Mouse (Mus musculus): Measurements from ENCODE around the gene Cd33.

Gene Cd33

DNA sequence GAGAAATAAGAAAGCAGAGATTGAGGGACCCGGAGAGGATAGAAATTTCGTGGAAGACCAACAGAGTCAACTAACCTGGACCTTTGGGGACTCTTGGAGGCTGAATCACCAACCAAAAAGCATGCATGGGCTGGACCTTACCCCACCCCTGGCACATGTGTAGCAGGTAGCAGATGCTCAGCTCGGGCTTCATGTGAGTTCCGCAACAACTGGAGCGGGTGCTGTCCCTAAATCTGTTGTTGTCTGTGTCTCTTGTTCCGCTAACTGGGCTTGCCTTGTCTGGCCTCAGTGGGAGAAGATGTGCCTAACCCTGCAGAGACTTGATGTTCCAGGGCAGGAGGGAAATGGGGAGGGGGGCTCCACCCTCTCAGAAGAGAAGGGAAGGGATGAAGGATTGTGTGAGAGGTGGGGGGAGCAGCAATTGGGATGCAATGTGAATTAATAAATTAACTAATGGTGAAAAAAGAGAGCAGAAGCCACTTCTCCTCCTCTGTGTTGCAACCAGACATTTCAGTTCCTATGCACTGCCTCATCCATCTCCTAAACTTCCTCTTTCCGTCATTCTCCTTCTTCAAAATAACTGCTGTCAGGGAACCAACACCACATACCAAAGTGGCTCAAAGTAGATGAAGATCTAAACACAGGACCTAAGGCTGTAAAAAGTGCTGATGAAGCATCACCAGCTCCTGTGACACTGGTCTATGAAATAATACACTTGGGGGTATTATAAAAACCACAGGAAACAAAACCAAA is at the start of gene Cd33:
Gene Cd33, minus strand, starts transcription at position 204 of the 753 bp plus-strand sequence.
- DNase-seq (ENCODE audit: low spot score in 2 of 2), result peak; percentile 29 to 38

DNA sequence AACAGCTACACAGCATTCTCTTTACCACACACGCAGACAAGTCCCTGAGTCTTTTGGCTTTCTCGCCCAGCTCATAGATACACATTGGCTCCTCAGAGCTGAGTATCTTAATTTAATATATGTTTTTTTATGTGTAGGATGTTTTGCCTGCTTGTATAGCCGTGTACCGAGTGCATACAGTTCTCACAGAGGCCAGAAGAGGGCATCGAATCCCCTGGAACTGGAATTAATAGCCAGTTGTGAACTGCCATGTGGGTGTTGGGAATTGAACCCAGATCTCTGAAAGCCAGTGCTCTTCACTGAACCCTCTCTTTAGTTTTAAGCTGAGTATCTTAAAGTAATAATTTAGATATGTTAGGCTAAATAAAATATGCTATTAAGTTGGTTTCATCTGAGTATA is 40.6 kb upstream of the Cd33 start:
- no peak for DNase-seq (ENCODE audit: low spot score in 2 of 2)

DNA sequence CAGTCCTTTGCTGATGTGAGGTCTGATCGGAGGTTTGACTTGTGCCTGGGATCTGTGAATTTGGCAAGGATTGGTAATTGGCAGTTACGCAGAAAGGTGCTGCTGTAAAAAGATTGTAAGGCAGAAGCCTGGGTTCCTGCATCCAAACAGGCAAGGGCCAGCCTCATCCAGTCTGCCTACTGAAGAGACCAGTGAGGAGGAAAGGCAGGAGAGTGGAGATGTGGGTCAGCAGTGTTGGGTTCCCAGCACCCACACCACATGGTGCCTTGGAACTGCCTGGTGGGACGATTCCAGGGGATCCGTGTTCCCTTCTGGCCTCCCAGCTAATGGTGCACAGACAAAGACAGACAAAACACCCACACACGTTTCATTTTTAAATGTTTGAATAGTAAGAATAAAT is 36.3 kb upstream of the Cd33 start:
- DNase-seq (ENCODE audit: low spot score in 2 of 2), result peak in 1 of 2 experiments; percentile 46

DNA sequence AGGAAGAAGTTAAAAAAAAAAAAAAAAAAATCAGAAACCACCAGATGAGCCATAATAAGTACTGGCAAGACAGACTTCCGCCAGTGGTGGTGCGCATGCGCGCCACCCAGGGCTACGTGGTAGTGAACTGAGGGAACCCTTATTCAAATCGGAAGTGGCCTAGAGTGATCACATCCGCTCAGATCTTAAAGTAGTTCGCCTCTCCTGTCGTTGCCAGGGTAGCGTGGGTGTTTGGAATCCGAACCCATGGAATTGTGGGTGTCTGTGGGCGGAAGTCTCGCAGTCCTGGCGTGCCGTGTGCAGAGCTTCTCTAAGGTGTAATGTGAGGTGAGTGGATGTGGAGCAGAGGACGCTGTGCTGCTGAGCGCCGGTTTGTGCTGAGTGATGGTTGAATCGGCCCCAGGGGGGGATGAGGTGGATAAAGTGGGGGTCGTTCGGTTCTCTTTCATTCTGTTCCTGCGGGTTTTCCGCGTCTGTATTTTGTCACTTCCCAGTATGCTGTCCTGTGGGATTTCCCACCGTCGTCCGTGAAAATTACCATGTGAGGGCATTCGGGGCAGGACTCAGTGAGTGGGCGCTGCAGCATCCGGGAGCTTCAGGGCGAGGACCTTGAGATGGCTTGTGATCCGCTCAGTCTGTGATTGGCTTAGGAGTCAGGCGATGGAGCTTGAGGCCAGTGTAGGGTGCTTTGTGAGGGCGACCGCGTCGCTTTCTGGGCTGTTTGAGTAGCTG is 35.4 kb upstream of the Cd33 start, which contains the start of gene Zfp719:
Gene Zfp719, plus strand, starts transcription at position 171 of the 732 bp plus-strand sequence.
- DNase-seq (ENCODE audit: low spot score in 2 of 2), result peak; percentile 97 to 98

DNA sequence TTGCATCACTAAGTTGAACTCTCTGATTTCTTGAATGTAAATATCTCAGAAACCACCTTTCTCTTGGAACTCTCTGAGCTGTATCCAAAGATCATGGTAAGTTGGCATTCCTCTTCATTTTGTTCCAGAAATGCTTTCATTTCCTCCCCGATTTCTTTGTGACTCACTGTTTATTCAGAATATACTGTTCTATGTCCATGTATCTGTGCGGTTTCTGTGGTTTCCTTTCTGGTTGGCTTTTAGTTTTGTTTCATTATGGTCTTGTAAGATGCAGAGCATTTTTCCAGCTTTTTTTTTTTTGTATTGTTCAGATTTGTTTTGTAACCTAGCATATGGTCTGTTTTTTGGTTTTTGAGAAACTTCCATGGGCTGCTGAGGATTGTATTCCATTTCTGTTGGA is 27.0 kb upstream of the Cd33 start:
- DNase-seq (ENCODE audit: low spot score in 2 of 2), result no peak

DNA sequence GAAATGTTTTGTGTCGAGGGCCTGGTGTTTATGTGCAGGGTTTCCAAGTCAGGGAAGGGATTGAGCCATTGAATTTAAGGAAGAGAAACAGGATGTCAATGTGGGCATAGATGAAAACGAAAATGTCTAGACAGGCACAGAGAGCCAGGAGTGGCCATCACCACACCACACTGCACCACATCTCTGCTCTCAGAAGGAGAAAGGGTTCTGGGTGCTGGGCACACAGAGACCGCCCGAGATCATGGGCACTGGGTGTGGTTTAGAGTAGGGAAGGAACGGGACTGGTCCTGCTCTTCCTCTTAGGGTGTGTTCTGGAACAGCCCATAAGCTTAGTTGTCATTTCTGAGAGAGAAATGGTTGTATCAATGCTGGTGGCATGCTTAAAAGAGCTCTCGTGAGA is 19.1 kb upstream of the Cd33 start:
- DNase-seq (ENCODE audit: low spot score in 2 of 2), result no peak

DNA sequence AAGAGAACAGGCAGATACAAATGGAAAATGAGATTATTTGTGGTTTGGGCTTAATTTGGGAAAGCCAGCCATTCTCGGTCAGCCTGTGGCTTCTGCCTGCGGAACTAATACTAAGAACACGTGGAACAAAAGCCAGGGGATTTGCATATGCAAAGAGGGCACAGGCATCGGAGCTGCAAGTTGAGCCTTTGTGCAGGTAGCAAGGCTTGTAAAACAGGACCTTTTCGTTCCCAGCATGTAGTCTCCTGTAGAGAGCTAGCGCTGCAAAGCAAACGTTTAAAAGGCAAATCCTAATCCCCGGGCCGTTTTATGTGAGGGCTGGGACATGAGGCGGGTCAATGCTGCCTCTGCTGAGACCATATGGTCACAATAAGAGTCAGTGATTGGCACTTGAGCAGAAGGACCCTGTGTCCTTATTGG is 18.4 kb upstream of the Cd33 start:
- DNase-seq (ENCODE audit: low spot score in 2 of 2), result peak in 1 of 2 experiments; percentile 25

DNA sequence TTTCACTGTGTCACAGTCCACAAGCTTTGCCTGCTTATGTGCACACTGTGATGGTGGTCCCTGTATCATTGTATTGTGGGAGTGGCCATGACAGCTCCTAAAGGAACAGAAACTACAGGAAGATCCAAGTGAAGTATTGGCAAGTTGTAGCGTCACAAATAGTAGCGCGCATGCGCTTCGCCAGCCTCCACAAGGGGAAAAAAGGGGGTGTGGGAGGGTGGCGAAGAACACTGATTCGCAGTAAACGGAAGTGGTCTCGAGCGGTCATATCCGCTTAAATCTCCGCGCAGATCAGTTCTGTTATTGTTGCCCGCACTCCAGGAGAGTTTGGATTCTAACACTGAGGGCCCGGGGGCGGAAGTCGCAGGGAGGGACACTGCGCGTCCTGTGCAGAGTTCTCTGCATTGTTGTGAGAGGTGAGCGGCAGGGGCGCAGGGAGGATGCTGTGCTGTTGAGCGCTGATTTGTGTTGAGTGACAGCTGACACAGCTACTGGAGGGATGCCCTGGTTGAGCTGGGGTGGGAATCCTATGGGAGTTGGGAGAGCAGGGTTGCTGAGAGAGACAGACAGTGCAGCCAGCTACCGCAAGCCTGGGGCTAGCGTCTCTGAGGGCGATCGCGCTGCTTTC is 17.9 kb upstream of the Cd33 start, which contains the start of gene Zfp658:
Gene Zfp658, plus strand, starts transcription at position 251 of the 628 bp plus-strand sequence.
- peak; percentile 95 for DNase-seq (ENCODE audit: low spot score in 2 of 2)

DNA sequence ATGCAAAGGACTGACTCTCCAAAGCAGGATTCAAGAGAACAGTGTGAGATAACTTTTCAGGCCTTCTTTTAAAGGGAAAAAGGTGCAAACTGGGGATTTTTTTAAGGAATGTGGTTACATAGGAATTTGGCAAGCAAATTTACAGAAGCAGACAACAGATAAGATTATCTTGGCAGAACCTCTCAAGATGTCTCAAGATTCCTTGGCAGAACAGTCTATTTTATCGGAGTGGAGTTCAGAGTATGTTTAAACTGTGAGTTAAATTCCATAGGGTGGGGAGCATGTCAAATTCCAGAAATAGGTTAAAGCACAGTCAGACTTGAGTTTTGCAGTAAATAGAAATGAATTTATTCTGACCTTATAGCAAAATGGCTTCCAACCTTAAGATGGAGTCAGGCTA is 12.7 kb upstream of the Cd33 start:
- DNase-seq (ENCODE audit: low spot score in 2 of 2), result no peak

DNA sequence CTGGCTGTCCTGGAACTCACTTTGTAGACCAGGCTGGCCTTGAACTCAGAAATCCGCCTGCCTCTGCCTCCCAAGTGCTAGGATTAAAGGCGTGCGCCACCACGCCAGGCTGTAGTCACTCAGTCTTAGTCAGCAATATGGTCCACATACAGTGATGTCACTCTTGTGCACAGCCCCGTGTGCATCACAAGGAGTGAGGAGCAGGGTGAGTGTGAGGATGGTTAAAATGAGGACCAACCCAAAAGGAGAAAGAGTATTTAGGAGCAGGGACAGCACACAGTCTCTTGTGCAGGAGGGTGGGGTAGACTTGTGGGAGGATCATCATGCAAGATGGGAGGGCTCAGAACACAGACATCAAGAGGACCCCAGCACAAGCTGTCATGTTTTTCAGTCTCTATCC is 11.1 kb upstream of the Cd33 start:
- DNase-seq (ENCODE audit: low spot score in 2 of 2), result no peak

DNA sequence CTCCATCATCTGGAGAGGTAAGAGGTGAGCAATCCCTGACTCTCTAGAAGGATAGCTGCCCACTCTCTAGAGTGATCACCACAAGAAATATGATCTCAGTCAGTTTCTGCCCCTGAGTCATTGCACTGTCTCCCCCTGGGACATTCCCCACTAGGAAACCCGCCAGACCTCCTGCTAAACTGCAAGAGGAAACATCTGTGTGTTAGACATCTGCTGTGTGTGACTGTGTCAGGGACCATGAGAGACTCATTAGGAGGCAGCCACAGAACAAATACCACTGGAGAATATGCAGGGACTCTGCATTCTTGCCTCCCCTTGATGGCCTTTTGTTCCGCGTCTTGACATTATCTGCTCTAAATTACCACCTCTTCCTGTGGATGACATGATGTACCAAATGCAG is 10.3 kb upstream of the Cd33 start:
- no peak for DNase-seq (ENCODE audit: low spot score in 2 of 2)

DNA sequence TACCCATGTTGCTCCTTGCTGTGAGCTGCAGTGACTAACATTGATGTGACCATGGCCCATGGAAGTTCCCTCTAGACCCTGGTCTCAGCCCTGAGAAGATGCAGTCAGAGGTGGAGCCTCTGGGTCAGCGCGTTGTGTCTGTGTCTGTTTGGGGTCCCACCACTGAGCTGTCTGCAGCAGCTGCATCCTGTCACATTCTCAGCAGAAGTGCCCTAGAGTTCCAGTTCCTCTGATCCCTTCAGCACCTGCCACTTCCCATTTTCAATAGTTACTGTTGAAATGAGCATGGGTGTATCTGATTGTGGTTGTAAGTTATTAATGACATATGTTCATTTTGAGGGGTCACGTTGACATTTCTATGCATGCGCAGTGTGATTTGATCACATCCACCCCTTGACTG is 8.9 kb upstream of the Cd33 start:
- peak; percentile 53 to 66 for DNase-seq (ENCODE audit: low spot score in 2 of 2)

DNA sequence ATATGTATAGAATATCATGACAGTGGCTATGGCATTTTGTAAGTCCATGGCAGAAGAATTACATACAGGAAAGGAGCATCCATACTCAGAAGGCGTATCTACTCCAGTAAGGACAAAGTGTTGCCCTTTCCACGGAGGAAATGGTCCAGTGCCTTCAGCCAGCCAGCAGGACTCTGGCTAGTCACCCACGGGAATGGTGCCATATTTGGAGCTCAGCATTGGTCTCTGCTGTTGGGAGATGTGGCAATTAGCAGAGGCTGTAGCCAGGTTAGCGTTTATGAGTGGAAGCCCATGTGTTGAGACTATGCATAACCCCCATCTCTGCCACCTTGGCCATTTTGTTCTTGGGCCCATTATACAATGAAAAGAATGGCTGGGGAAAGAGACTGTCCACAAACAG is 4.0 kb upstream of the Cd33 start:
- no peak for DNase-seq (ENCODE audit: low spot score in 2 of 2)

DNA sequence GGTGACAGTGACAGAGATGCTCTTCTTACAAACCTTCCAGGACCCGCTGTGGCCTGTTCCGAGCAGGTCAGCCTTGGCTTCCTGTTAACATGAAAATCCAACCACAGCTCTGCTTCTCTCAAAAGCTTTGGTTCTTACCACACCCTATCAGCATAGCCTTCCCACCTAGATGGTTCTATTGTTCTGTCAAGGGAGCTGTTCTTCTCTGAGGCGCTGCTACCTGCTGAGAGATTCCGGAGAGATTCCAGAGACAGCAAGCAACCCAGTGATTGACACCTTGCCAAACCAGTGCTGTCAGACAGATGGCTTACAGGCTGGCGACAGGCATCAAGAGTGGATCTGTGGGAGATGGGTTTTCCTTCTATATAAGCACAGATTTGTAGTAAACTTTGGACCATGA is 3.4 kb upstream of the Cd33 start:
- peak in 1 of 2 experiments; percentile 43 for DNase-seq (ENCODE audit: low spot score in 2 of 2)

DNA sequence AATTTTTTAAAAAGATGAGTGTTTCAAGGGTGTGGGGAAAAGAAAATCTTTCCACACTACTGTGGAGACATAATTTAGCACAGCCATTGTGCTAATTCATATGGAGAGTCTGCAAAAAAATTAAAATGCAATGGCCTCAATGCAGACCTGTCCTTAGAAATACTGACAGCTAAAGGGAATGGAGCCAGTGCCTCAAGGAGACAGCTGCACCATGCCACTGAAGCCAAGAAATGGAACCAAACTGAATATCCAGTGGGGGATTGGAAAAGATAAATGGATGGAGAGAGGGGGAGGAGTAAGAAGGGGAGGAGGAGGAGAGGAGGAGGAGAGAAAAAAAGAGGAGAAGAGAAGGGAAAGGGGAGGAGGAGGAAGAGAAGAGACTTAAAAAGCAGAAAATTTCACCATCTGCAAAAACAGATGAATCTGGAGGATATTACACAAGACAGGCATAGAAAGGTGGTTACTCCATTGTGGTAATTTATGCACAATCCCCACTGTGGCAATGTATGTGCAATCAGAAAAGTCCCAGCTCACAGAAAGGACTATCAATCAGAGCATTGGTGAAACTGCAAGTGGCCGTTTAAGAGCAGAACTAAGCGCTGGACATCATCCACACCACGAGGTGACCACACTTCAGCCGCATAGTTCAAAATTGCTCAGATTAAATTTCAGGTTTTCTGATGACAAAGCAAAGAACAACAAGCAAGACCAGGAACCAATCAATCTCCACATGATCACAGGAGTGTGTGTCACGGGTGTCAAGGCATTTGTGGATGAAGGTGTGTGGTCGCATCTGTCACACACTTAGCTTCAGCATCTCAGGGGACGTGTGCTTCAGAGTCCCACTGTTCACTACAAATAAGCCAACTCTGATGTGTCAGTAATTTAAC is 1.7 kb upstream of the Cd33 start:
- no peak for DNase-seq (ENCODE audit: low spot score in 2 of 2)

DNA sequence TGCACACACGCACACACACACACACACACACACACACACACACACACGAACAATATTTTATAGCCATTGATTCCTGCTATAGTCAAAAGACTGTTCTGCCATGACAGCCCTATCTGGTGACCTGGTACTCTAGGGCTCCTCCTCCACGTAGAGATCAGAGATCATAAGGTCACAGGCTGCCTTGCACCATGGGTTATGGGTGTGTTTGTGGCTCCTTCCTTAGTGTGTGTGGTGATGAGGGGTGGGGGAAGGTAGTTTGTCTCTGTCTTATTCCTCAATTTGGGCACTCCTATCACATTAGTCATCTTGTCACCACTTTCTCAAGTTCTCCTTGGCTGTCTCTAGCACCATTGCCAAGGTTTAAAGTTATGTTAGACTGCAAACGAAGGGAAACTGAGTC is 5.7 kb downstream of the Cd33 start:
- DNase-seq (ENCODE audit: low spot score in 2 of 2), result no peak

DNA sequence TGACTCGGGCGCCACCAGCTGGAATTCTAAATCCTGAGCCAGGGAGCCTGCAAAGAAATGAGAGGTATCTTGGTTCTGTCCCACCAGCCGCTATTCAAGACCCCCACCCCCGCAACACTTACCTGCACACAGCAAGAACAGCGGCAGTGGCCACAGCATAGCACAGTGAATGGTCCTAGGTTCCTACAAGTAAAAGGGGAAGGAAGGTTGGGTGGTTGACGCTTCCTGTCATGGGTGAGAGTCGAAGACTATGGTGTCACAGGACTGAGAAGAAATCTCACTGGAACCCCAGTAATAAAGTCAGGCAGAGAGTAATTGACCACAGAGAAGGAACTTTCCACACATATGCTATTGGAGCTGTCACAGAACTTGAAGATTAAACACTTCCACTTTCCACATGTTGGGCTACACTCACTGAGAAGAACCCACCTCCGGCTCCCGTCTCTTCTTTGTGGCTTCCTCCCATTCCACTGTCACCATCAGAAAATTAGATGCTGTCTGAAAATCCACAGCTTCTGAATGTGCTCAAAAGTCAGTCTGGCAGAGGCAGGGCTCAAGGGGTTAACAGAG is 11.2 kb downstream of the Cd33 start:
- DNase-seq (ENCODE audit: low spot score in 2 of 2), result no peak

DNA sequence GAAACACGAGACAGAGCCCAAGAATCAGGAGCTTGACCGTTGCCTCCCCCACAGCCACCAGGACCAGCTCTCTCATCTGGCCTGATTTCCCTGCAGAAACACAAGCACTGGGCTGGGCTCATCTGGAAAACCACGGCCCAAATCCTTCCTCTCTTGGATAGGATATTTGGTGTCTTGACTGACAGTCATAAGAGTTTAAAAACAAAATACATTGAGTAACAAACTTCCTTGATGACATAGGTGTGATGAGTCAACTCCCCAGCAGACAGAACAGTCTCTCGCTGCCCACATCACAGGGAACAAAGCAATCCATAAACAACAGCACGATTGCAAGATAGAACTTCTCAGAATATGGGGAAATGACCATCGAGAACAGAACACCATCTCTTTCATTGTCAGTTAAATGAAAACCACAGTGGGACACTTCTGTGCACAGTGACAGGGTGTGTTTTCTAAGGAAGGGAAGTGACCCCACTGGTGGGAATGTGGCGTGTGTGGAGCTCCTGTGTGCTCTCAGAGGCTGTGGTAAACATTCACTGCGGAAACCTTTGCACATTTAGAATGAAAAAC is 13.9 kb downstream of the Cd33 start:
- DNase-seq (ENCODE audit: low spot score in 2 of 2), result no peak

DNA sequence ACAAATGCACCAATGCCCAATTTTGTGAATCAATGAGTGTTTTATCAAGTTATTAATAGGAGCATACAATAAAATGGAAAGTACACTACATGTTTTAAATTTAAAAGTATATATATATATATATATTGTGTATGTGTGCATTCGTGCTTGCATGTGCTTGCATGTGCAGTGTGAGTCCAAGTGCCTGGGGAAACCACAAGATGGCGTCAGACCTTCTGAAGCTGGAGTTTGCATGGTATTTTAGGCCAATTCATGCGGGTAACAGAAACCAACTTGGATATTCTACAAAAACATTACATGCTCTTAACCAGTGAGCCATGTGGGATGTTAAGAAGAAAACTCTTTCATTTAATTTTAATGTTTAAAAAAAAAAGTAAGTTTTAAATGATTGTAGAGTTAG is 18.9 kb downstream of the Cd33 start:
- DNase-seq (ENCODE audit: low spot score in 2 of 2), result no peak

DNA sequence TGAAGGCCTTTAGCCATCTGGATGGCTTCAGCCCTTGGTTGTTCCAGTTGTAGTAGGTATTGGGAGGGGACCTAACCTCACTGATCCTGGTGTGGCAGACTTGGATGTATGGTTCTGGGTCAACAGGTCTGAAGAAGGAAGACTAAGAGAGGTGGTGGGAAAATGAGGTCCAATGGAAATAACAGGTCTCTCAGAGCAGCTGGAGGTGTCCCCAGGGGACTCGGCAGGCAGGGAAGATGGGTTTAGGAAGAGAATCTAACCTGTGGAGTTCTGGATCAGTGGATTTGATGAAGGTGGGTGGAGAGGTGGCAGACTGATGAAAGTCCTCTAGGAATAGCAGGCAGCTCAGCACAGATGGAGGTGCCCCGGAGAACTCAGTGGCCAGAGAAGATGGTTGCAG is 21.5 kb downstream of the Cd33 start:
- no peak for DNase-seq (ENCODE audit: low spot score in 2 of 2)

DNA sequence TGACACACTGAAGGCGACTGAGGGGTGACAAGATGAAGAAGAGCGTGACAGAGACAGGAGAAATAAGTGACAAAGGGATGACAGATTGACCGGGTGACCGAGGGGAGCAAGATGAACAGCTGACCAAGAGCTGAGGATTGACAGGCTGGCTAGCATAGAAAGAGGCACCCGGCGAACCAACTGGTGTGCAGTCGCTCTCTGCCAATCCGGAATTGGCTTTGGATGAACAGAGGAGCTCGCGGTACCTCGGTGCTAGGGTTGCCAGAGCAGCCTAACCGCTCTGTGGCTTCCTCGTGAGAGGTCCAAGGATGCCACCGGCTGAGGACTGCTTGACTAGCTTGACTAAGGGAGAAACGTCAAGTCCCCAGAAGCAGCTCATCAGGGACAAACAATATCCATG is 25.9 kb downstream of the Cd33 start:
- DNase-seq (ENCODE audit: low spot score in 2 of 2), result no peak
